Mouse (Mus musculus): Measurements from ENCODE around the gene Cfap221.

DNA sequence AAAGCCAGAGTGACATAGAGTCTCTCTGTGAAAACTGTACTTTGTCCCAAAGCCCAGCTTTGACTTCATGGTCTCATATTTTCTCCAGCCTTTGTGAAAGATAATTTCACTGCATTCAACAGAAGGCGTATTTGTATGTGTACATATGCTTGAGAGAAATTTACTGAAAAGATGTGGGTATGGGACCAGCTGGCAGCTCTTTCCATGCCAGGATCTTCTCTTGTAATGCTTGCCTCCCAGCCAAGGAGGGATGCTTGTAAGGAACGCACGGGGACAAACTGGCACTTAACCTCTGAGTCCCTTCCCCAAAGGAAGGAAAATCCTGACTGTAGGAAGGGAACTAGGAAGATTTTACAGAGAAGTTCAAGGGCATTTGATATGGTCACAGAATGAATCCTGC is 112.8 kb downstream of the Cfap221 start:
- TF ChIP-seq GATA1 (IDR thresholded peaks at IDR 0.05; ENCODE audit: low read length) (no peak), TAL1 (IDR thresholded peaks at IDR 0.05; ENCODE audit: low read length) (no peak)

All from erythroblast, embryonic 14.5 days (primary cell).